Mouse (Mus musculus): Measurements from ENCODE around the gene Cdh13.

The Cdh13 gene

DNA sequence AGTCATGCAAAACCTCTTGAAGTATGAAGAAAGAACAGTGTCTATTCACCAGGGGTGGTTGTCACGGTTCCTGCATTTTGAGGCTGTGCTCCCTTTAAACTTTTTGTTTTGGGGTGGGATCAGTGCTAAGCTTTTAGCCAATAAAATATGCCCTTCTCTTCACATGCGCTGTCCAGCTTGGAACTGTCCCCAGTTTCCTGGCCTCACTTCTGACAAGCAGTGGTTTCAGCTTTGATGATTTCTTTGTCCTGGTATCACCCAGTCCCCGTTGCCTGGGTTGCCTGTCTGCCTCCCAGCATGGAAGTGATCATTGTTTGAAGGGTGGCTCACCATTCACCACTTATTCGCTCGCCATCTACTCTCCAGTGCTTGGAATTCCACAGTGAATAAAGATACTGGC, 156.3 kb downstream of the Cdh13 start:
- in situ Hi-C loops (cut with MboI; ENCODE audit: low sequenced_read_pairs): no loop called here

DNA sequence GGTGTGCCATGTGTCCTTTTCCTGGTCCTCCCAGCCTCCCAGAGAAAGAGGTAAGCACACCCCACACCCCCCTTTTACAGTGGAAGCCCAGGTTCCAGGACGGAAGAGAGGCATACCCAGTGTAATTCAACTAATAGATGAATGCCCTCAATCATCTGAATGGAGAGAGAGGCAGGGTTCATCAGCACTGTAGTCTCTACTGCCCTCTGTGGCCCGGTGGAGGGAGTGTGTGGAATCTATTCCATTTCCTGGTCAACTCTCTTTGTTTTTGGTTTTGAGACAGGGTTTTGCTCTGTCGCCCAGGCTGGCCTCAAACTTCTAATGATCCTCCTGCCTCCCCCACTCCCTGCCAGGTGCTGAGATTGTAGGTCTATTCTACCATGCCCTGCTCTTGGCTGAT, 159.8 kb downstream of the Cdh13 start:
- in situ Hi-C loops (cut with MboI; ENCODE audit: low sequenced_read_pairs): no loop called here

DNA sequence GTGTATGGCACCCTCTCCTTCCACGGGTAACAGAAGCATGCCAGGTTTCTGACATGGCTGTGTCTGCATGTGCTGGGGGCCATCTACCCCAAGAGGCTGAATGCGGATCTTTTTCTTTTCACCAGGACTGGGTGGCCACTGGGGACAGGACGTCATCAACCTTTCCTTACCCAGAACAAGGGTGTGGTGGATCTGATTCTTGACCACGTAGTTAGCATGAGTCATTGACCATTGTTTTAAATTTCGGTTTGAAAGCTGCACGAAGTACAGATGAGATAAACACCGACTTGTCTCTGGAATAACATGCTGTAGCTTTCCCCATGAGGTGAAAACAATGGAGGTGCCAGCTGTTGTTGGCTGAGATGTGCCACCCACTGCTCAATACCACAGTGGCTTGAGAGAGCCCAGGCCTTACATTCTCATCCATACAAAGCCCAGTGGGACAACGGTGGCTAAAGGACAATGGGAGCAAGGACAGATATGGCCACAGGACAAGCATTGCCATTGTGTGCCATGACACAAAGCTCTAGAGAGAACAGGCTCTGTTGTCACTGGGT, 161.2 kb downstream of the Cdh13 start:
- in situ Hi-C loops (cut with MboI; ENCODE audit: low sequenced_read_pairs): no loop called here

DNA sequence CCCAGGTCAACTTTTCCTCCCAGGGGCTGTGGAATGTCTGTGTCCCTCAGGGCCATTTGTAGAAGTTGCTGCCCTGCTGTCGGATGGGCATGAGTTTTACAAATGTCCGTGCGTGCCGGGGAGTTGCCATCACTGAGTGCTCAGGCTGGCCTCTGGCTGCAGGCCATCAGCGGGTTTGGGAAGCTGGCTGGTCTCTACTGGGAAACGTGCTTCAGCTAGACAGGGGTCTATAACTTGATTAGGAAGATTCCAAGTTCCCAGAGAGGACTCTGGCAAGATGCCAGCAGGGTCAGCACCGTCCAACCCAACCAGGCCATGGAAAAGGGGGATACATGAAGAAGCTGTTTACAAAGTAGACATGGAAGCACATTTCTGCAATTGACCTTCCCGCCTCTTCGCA, 163.0 kb downstream of the Cdh13 start:
- in situ Hi-C loops (cut with MboI; ENCODE audit: low sequenced_read_pairs): no loop called here

DNA sequence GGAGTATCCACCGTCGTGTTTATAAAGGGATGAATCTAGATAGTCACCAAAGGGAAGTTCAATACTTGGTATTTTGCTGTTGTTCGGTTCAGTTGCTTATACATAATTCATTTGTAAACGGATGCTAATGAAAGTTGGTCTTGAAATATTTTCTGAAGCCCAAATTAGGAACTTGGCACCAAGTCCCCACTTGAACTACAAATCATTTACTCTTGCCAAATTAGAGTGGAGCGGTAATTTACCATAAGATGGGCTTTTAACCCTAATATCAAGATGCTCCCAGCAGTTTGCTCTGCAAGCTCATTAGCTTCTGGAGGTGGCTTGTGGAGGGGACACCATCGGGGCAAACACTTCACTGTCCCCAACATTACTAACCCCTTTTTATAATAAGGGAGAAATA, 164.5 kb downstream of the Cdh13 start:
- in situ Hi-C loops (cut with MboI; ENCODE audit: low sequenced_read_pairs): no loop called here

DNA sequence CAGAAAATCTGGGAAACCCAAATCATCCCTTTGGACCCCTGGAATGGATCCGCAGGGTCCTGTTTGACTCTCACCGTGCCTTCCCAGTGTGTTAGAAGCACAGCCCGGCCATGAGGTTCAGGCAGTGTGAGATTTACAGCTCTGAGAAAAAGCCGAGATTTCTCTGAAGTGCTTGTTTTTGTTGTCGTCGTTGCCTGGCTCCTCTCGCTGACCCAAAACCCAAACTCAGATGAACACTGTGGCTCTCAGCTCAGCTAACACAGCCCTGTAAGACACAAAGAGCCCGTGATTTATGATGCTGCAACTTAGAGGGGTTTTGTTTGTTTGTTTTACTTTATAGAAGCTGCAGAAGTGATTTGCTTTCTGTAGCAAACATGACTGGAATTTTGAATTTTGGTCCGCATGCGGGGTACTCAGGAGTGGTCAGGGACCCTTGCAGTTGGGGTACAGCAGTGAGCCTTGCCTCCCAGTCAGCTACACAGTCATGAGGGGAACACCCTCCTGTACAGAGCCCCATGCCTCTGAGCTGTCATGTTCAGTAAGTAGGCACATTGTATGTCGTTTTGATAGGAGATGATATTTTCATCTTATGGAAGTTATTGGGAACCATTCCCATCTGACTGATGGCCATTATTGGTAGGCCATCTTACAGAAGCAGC, 169.0 kb downstream of the Cdh13 start:
- in situ Hi-C loops (cut with MboI; ENCODE audit: low sequenced_read_pairs): no loop called here

DNA sequence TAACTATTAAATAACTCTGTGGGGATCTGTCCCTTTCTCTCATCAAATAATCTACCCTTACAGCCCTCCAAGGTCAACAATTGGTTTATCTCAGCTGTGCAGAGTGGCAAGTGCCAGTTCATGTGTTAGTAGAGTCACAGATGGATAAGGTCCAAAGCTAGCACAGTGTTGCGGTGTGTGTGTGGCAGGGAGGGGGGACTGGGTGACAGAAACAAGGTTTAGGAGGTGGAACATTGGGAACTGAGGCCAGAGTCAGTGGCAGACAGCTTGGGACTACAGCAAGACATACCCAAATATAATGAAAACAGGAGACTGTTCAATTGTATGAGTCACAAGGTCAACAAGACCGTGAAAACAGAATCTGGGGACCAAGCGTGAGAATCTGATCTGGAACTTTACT, 171.7 kb downstream of the Cdh13 start:
- in situ Hi-C loops (cut with MboI; ENCODE audit: low sequenced_read_pairs): no loop called here

DNA sequence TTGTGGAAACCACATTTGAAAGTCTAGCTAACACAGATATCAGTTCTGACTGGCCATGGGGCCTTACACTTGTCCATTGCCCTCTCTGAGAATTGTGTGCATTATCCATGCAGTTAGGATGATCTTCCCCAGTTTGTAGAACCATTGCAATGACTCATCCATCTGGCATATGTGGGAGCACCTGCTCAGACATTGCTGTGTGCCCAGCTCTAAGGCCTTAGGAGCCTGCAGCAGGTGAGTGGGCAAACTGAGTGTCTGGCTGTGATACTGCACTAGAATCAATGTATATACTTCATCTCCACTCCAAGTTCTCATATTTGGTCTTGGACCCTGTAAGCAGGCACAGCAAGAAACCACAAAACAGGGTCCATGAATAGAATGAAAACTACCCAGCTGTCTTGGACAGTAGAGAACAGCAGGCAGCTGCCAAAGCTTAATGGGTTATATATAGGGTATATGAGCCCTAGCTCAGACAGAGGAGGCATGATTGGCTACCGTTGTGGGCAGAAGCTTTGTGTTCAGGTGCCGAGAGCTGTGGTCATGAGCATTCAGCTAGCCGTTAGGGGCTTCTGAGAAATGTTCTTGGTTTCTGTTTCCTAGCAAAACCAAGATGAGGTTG, 181.9 kb downstream of the Cdh13 start:
- in situ Hi-C loops (cut with MboI; ENCODE audit: low sequenced_read_pairs): no loop called here

DNA sequence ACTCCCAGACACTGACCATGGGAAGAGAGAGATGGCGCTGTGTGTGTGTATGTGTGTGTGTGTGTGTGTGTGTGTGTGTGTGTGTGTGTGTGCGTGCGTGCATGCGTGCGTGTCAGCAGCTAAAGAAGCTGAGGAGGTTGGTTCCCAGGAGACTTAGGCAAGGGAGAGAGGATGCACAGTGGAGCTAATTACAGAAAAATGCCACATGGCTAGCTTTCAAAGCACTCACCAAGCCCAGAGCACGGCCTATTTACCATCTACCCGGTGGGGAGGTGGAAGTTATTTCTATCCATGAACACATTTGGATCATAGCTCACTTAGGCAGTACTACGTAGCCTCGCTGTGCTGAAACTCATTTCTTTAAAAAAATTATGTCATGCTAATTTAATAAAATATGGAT, 194.1 kb downstream of the Cdh13 start:
- in situ Hi-C loops (cut with MboI; ENCODE audit: low sequenced_read_pairs): no loop called here

DNA sequence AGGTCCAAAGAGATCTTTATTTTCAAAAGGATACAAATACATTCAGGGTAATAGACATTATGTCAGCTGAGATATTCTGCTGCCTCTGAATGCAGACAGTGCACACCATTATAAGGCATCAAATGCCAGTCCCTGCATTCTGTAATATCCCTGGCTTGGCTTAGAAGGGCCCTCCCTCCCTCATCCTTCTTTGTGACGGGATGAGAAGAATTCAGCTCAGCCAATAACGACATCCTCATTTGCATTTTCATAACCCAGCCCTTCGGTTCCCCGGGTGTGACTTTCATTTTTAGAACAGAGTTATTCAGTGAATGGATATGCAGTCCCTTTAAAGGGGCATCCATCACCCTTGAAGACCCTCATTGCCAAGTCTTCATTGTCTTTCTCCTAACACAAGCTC, 205.2 kb downstream of the Cdh13 start:
- in situ Hi-C loops (cut with MboI; ENCODE audit: low sequenced_read_pairs): no loop called here

DNA sequence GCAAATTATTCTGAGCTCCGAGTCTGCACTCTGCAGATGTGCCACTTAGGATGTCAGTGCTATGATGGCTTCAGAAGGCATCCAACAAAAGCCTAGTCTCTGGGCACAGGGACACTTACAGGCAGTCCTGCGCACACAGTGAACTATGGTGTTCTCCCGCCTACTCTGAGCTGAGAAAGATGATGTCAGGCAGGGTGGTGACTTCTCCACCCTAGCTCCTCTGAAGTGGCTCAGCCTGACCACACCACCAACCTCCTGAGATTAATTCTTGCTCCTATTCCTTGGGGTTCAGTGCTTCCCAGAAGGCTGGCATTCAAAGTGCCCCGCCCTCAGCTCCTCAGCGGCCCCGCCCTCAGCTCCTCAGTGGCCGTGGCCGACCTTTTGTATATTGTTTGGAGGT, 219.0 kb downstream of the Cdh13 start:
- in situ Hi-C loops (cut with MboI; ENCODE audit: low sequenced_read_pairs): no loop called here

DNA sequence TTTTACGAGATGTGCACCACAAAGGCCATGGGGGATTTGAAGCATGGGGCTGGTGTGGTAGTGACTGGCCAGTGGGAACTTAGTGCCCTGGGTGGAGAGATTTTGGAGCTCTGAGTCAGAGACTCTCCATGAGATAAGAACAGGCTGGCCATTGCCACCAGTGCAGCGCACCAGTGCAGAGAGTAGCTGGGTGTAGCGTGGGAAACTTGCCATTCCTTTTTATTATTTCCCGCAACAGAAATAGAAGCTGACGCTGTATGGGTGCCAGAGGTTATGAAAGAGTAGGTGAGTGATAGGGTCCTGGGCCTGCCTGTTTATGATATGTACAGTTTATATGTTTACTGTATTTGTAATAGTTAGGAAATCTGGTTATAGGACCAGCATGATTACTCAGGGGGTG, 225.9 kb downstream of the Cdh13 start:
- in situ Hi-C loops (cut with MboI; ENCODE audit: low sequenced_read_pairs): no loop called here

DNA sequence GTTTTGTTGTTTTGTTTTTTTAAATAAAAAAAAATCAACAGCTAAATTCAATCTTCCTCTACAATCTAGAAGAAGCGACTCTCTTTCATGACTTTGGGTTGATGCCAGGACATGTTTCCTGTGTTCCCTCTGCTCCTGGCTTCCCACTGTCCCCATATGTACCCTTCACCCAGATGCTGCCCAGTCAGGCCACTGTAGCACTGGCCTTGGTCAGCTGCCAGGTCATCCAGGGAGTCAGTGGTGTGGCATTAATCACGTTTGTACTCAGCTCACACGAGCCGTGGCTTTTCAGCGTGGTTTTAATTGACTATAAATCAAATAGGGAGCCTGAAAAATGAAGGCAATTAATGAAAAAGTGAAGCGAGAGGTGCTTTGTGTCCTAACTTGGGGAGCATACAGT, 229.7 kb downstream of the Cdh13 start:
- in situ Hi-C loops (cut with MboI; ENCODE audit: low sequenced_read_pairs): no loop called here

DNA sequence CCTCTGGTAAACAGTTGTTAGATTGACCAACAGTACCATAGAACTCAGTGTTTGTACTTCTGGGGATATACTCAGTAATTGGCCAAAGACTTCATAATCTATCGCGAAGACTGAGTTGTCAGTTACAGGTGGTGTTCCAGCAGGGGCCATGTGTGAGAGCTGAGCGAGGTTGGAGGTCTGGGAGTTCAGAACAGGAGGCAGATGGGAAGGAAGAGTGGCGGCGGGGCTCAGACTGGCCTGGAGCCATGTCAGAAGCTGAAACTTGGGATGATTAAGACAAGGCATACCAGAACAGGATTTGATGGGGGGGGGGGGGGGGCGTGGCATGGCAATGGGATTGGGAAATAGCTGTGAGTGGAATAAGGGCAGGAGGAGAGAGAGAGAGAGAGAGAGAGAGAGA, 232.1 kb downstream of the Cdh13 start:
- in situ Hi-C loops (cut with MboI; ENCODE audit: low sequenced_read_pairs): no loop called here

DNA sequence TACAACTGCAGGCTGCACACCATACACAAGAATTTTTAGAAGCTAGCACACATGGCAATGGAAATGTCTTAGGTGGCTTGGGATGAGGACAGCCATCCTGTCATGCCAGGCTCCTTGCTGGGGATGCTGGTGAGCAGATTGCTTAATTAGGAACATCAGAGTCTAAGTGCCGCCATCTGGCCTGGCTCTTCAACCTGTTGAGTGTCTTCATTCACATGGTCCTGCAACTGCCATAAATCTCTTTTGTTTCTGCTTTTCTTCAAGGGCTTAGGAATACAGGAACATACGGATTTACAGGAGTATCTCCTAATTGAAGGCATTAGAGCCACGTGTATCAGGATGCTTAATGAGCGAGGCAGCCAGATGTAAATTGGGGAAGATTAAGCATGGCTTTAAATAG, 233.5 kb downstream of the Cdh13 start:
- in situ Hi-C loops (cut with MboI; ENCODE audit: low sequenced_read_pairs): no loop called here

DNA sequence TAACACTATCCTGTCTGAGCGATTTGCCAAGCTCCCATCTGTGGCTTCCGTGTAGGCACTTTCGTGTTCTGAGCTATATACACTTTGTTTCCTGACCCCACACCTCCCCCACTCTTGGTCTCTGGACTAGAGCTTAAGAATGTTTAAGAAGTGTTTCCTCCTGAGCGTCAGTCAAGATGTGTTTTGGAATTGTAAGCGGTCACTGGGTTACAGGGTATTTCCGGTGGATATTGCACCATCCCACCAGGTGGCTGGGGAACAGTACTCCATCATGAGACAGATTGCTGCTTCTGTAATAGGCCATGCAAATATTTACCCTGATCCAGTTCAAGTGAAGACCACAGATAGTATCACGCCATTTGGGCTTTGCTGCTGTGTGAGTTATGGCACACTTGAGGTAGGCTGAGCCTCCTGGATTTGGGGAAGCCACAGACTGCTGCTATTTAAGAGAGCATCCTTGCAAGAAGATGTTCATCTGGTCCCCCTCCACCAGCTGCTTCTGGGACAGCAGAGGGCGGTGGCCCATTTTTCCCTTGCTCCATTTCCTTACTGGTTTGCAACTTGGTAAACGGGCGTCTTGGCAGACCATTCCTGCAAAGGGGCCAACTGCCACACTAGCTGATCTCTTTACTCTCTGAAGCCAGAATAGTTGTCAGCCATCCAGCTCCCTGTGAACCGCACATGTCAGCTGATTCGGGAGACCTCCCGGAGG, 234.7 kb downstream of the Cdh13 start:
- in situ Hi-C loops (cut with MboI; ENCODE audit: low sequenced_read_pairs): no loop called here

DNA sequence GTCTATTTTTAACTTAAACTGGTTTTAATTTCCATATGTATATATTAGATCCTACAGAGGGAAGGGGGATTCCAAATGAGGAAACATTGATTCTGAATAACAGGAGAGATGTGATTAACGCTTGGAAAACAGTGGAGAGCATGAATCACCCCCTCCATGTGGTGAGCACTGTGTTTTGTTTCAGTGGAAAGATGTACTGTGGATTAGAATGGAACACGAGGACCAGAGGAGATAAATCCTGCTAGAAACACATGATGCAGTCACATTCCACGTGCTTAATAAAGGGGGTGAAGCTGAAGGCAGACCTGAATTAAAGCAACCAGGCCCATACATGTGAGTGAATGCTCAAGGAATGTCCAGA, 235.2 kb downstream of the Cdh13 start:
- in situ Hi-C loops (cut with MboI; ENCODE audit: low sequenced_read_pairs): no loop called here

DNA sequence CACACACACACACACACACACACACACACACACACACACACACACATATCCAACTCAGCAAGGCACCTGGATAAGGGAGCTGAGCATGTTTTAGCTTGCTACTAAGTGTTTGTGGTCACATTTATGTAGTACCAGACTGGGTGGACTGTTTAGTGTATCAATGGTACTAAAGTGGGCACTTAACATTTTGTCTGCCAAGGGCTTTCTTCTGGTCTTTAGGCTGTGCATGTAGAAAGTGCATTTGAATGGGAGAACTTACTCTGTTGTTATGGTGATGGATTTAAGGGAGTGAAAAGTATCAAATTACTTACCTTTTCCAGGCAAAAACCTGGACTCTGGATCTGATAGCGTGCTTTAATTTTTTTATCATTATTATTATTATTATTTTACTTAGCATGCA, 240.4 kb downstream of the Cdh13 start:
- in situ Hi-C loops (cut with MboI; ENCODE audit: low sequenced_read_pairs): no loop called here

DNA sequence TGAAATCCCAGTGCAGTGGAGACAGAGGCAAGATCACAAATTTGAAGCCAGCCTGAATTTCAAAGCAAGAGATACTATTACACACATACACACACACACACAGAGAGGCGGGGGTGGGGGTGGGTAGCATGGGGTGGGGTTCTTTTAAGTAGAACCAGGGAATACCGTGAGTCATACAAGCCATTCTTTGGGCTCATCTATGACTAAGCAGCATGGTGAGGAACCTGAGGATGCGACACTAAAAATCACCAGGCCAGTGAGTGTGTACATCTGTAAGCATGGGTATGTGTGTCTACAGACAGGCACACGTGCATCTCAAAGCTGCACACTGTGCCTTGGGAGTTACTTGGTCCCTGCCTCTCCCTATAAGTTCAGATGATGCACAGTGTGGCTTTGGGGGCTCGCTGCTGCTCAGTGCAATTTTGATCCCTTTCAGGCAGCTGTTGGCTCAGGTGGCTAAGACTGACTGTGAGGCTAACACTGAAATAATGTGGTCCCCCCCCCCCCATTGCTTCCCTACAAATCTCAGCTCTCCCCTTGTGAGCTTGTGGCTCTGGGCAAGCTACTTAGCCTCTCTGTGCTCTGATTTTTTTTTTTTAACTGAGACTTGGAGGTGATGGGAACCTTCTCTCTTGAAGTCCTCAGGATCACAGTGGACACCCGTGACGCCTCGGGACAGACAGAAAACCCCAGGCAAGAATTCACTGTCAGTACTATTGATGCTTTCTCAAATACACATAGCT, 255.5 kb downstream of the Cdh13 start:
- in situ Hi-C loops (cut with MboI; ENCODE audit: low sequenced_read_pairs): no loop called here

DNA sequence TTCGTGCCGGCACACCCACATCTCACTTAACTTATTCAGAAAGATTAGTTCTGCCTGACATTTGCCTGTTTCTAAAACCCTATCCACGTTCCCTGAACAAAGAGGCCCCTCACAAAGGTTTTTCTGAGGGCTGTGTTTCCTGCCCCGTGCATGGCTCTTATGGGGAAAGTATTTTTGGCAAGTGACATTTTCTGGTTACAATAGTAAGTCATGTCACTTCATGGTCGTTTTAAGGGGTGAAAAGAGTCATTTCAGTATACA, 256.0 kb downstream of the Cdh13 start:
- in situ Hi-C loops (cut with MboI; ENCODE audit: low sequenced_read_pairs): no loop called here

DNA sequence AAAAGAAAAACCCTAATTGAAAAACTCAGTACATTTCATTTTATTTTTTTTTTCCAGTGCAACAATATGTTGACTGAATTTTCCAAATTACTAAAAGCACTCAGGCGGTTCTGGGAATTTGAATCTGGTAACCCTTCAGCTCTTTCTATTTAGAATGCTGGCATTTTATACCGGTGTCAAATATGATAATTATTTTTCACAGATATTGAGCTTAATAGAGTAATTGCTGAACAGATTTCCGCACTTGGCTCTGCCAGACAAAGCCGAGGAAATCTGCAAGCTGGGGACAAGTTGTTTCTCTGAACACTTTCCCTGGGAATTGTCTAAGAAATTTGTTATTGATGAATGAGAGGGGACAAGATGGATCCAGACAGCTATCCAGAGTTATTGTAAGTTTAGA, 256.4 kb downstream of the Cdh13 start:
- in situ Hi-C loops (cut with MboI; ENCODE audit: low sequenced_read_pairs): no loop called here

DNA sequence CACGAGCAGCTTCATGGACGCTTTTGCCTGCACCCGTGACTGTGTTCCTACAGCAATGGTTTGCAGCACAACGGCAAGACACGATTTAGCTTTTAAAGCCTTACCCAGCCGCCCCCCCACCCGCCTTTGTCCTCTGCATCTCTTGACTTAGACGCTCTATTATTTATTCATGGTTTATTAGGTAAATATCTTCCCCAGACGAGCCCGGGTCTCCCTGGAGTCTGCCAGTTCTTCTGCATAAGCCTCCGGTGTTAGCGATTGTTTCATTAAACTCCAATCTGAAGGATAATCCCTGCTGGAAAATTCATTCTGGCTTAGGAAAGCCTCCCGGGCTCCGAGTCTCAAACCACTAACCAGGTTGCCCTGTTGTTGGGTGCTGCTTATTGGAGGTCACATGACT, 268.9 kb downstream of the Cdh13 start:
- in situ Hi-C loops (cut with MboI; ENCODE audit: low sequenced_read_pairs): no loop called here
